Mouse (Mus musculus): ENCODE measurements around the gene Tmem238.

Gene Tmem238

DNA sequence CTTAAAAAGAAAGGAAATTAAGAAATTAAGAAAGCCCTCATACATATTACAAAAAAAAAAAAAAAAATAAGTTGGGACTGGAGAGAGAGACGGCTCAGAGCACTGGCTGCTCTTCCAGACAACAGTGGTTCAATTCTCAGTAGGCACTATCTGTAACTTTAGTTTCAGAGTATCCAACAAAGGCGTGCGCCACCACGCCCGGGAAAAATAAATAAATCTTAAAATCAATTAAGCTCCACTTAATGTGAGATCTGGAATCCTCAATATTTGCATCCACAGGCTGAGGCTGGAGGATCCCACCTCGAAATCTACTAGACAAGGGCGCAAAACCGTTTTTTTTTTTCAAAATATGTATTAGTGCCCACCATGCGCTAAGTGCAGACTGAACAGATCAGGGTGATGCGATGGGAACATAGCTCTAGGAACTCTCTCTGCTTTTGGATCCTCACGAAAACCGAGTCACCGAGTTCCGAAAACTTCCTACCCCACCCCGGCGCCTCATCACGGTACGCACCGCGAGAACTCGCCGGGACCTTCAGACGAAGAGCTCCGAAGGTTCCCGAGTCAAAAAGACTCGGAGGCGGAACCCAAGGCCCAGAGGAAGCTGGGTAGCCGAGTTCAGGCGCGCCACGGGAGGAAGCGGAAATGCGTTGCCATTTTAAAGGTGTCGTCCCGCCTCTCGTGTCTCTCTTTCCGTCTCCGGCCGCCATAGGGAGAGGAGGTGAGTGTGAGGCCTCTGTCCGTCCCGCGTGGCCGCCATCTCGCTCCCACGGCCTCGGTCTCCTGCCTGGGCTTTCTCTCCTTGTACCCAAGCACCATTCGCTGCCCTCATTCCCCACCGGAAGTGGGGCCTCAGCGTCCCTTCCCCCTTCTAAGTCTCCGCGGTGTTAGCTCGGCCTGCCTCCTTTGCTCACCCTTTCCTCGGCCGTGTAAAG is 3.1 kb upstream of the Tmem238 start, which contains the start of gene Rpl28:
Rpl28 (plus strand) TSS at position 597 of the 935 bp plus-strand sequence.
- DNase-seq (ENCODE audit: extremely low spot score) = peak; percentile 94

DNA sequence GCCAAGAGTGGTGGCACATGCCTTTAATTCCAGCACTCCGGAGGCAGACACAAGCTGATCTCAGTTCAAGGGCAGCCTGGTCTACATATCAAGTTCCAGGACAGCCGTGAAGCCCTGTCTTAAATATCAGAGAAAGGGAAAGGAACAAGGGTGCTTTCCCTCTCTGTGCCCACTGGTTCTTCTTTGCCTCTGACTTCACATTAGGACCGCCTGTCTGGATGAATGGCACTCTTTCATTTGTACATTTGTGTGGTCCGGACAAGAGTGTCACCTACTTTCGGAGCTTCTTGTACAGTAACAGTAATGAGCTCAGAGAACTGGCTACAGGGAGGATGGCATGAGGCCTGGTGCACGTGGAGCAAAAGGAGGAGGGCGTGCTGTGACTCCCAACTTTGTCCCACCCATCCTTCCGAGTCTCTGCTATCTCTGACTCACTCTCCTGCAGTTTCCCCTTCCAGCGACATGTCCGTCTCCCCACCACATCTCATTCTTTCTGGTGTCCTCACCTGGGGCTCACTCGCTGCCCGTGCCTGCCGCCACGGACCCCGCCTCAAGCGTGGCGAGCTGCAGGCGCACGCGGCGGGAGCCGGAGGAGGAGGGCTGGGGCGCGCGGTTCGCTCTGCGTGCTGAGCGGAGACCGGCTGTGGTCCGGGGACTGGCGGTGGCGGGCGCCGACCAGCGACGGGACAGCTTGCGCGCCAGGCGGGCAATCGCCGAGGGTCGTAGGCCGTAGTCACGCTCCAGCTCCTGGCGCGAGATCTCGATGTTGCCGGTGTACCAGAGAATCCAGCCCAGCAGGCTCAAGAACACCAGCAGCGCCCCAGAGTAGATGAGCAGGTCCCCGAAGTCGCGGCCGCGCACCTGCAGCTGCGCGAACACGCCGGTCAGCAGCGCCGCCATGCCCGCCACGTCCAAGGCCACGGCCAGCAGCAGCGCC is 689 bp downstream of the Tmem238 start:
- DNase-seq (ENCODE audit: extremely low spot score) = peak; percentile 75

- DNase-seq (ENCODE audit: extremely low spot score) = no peak
These were observed 5.7 kb downstream of the Tmem238 start for GRCm38 (mm10) chr7:4783667-4784268.

GRCm38 (mm10) chr7:4782759-4783158 is 6.7 kb downstream of the Tmem238 start, which contains the start of the genes Il11 and Tmem190:
TSS of gene Il11 (minus strand) at chr7:4782859.
TSS of gene Tmem190 (plus strand) at chr7:4782937.
- DNase-seq (ENCODE audit: extremely low spot score) = no peak

DNA sequence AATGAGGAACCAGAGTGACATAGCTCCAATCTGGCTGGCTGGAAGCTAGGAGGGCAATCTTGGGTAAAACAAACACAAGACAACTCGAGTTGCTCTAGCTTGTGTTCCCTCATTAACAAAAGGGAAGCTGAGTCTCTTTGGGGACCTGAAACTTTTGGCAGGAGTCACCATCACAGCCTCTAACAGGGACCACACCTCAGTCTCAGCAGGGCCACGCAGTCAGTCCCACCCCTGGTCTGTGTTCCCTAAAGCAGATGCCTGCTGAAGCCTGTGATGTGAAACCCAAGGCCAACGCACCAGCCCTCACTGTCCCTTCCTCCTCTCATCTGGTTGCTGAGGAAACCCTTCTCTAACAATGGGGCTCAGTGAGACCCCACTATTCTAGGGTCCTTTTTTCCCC is 7.3 kb downstream of the Tmem238 start:
- no peak for DNase-seq (ENCODE audit: extremely low spot score)

- DNase-seq (ENCODE audit: extremely low spot score) = no peak
These were observed 9.5 kb downstream of the Tmem238 start for GRCm38 (mm10) chr7:4779921-4780320.

DNA sequence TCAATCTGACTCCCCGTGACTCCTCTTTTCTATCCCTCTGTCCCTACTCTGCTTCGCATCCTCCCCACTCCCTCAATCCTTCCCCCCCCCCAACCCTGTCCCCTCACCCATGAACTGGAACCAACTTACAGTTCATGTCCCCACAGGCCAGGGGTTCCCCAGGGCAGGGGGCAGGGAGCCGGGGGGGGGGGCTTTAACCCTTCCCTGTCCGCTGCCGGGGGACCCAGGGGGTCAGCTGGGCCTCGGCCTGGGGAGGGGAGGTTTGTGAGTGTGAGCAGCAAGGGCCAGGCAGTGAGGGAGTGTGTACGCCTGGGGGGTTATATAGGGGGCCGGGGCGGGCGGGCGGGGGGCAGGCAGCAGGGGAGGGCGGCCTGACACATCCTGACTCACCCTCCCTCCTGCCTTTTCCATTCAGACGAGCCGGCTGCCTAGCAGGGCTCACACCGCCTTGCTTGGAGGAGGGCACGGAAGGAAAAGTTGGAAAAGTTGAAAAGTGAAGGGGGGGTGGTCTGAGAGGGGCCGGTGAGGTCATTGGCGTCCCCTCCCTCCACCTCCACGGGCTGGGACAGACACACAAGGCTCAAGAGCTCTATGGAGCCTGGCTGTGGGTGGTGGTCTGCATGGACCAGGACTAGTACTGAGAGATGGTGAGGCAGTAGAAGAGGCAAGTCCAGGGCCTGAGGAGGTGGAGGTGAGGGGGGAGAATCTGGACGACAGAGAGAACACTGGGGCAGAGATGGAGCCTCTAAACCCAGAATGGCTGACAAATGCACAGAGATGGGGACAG is 11.4 kb downstream of the Tmem238 start:
- DNase-seq (ENCODE audit: extremely low spot score) = no peak

DNA sequence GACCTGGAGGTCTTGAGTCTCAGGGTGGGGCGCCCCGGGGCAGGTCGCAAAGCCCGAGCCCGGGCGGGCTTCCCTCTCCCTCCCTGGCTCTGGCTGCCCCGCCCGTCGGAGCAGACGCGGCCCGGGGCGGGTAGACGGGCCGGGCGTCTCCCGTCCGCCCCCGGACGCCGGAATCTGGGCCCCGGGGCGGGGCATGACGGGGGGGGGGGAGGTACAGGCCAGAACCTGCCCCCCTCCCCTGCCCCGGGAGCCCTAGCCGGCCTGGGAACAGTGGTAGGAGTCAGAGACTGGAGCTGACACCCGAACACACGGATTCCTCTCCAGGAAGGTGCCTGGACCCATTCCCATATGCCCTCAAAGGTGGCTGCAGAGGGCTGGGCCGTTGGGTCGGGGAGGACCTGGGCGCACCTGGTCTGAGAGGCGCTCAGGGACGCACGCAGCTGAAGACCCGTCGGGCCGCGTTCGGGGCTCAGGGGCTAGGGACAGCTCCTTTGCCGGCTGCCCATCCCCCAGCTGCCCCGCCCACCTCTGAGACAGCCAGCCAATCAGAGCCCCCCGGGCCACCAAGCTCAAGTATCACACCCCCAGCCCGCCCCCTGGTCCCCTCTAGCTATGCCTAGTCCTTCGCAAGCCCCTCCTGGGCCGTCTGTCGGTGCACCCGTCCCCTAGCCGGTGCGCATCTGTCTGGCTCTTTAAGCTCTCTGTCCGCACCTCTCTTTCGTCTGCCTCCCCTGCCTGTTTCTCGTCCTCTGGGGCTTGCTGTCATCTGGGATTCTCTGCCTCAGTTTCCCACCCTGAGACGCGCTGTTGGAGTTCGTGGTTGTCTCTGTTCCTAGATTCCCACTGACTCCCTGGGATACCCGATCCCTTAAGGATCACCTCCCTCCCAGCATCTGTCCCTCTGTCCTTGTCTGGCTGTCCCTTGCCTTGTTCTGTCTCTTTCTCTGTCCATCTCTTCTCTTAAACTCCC is 12.3 kb downstream of the Tmem238 start:
- DNase-seq (ENCODE audit: extremely low spot score) = peak; percentile 86

DNA sequence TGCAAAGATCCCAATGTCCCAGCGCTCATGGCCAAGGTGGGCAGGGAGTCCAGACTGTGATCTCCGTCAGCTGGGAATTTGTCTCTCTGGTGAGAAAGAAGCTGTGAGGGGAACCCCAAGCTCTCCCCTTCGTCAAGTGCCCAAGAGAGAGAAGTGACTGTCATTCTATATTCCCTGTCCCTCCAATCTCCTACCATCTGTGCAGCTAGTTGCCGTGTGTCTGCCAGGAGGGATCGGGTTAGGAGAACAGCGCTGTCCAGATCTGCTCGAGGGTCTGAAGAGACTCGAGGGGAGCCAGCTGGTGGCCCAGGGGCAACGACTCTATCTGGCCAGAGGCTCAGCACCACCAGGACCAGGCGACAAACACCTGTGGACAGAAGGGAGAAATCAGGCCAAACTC is 13.3 kb downstream of the Tmem238 start:
- DNase-seq (ENCODE audit: extremely low spot score) = no peak

DNA sequence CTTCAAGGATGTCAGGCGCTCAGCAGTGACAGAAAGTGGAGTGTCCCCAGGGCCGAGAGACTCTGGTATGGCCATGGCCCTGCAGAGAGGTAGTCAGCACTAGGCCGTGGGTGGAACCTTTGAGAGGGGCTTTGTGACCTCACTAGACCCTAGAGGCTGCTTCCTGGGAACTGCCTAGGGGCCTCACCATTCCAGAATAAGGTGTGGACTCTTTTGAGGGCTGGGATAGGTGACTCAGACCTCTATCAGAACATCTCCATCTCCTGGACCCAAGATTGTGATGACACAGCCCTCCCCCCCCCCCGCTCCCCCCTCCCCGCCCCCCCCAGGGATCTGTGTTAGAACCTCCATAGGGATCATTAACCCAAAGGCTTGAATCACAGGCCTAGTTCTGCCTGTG is 18.3 kb downstream of the Tmem238 start, which contains the start of gene Fam71e2:
Fam71e2 (minus strand) TSS at position 101 of the 400 bp plus-strand sequence.
- no peak for DNase-seq (ENCODE audit: extremely low spot score)

DNA sequence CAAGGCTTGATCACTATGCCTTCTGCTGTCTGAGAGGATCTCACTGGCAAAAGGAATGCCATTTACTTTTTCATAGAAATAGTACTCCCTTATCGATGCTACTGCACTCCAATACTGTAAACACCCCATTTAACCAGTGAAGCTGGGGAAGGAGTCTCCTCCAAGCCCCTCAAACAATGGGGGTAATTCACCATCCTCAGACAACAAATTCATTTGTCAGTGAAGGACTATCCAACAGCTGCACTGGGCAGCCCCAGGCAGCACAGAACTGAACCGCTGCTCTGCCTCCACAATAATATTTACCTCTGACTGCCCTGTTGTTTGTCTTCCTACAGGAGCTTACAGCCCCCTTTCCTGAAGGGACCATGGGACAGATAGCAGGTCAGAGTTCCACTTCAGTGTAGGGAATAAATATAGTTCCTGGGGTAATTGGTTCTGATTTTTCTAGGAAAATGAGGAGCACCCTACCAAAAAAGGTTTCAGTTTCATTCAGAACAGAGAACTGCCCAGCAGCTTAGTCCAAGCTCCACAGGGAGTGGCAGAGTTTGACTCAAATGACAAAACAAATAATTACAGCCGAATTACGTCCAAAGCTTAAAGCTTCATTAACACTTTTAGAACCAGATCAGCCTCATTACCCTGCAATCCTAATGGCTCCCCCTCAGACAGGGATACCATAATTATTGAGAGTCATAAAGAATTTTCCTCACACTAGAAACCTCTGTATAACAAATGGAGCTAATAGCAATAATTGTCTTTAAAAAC is 24.3 kb downstream of the Tmem238 start:
- no peak for DNase-seq (ENCODE audit: extremely low spot score)

DNA sequence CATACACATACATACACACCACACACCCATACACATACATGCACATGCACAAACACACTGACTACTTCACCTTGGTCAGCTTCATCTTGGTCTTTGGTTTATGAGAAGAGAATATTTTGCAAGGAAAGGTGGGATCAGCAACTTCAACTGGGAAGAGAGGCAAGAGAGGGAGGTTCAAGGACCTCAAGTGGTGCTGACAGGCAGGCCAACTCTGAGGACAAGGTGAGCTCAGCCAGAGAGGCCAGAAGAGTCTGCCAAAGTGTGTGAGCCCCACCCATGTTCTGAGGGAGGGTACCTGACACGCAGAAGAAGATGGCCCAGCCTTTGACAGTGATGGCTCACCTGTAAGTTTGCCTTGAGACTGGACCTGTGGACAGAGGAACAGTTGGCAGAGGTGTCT is 29.8 kb downstream of the Tmem238 start:
- DNase-seq (ENCODE audit: extremely low spot score) = no peak

- DNase-seq (ENCODE audit: extremely low spot score) = peak; percentile 90
These were observed 36.5 kb downstream of the Tmem238 start, which contains the start of gene Cox6b2 for GRCm38 (mm10) chr7:4752821-4753570. TSS of gene Cox6b2 (minus strand) at chr7:4753094.

DNA sequence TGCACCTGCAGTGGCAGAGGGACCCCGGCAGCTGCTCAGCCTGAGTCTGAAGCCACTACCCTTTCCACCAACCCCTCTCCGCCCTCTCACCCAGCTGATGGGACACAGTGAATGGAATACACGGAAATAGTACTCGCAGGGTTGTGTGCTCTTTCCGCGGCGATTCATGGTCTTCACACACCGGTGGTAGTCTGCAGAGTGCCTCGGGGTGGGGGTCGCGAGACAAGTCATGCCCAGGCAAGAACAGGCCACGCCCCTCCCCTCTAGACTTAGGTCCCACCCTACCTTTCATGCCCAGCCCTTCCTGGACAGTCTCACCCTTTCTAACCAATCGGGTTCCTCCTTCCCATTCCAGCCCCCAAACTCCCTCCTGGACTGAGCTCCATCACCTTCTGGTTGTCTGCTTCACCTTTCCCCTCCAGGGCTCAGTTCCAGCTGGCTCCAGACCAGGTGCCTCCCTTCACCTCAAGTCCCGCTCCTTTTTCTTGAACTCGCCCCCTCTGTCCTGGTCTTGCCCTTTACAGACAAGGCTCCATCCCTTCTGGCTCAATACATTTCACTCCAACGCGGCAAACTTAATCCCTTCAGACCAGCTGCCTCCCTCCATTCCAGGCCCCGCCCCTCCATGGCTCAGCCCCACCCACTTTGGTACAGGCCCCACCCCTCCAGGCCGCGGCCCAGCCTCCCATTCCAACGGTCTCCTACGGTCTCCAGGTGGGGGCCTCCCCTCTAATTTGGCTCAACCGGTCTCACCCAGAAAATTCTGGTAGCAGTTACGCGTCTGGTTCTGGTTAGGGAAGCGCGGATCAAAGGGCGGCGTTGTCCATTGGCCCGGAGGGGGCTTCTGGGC is 37.3 kb downstream of the Tmem238 start:
- DNase-seq (ENCODE audit: extremely low spot score) = peak; percentile 80

DNA sequence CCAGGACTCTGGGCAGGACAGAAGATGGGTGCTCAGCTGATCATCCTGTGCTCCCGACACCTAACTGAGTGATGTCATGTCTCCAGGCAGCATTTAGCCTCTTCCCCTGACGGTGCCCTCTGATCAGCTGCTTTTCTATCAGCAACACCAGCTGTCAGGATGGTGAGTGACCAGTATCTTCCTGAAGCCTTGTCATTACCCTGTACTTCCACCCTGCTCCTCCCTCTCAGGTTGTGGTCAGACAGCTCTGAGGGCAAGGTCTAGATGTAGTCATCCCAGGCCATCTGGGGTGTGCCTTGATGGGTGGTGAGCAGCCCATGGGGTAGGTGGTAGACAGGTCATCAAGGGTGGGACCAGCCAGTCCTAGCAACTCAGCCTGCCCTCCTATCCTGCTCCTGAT is 40.3 kb downstream of the Tmem238 start:
- DNase-seq (ENCODE audit: extremely low spot score) = no peak

- no peak for DNase-seq (ENCODE audit: extremely low spot score)
These were observed 41.1 kb downstream of the Tmem238 start for GRCm38 (mm10) chr7:4748321-4748720.
